Mouse (Mus musculus) B cell, adult 2 months (primary cell): Measurements from ENCODE around the gene Wbp11.

Experiments
- DNase-seq, 2 experiments: peaks; one replicate each; pipeline ENCODE4 v3.0.0; 2022

Gene Wbp11

GRCm38 (mm10) chr6:136835352-136835751, 7.3 kb upstream of the Wbp11 start, which contains the start of gene Smco3:
Smco3 (minus strand) TSS chr6:136835452.
- DNase-seq, result no peak

GRCm38 (mm10) chr6:136831712-136832111, 3.7 kb upstream of the Wbp11 start:
- DNase-seq, result peak; percentile 24 to 30

GRCm38 (mm10) chr6:136828681-136829080, 648 bp upstream of the Wbp11 start:
- DNase-seq, result peak; percentile 21

GRCm38 (mm10) chr6:136827516-136827880, 535 bp downstream of the Wbp11 start, which contains the start of gene BC049715:
BC049715 (plus strand) TSS chr6:136827626.
- no peak for DNase-seq

- DNase-seq, result peak in 1 of 2 experiments; percentile 7
Measured at GRCm38 (mm10) chr6:136827116-136827515, 917 bp downstream of the Wbp11 start.

- DNase-seq, result no peak
Measured at GRCm38 (mm10) chr6:136824987-136825386, 3.0 kb downstream of the Wbp11 start.

GRCm38 (mm10) chr6:136821086-136821485, 6.9 kb downstream of the Wbp11 start:
- DNase-seq, result no peak

- DNase-seq, result no peak
Measured at GRCm38 (mm10) chr6:136820381-136820780, 7.7 kb downstream of the Wbp11 start.

- no peak for DNase-seq
Measured at GRCm38 (mm10) chr6:136817549-136817948, 10.5 kb downstream of the Wbp11 start.

GRCm38 (mm10) chr6:136816826-136817225, 11.2 kb downstream of the Wbp11 start:
- no peak for DNase-seq

- DNase-seq, result no peak
Measured at GRCm38 (mm10) chr6:136815381-136815780, 12.7 kb downstream of the Wbp11 start.

- DNase-seq, result no peak
Measured at GRCm38 (mm10) chr6:136813117-136813516, 14.9 kb downstream of the Wbp11 start.

- no peak for DNase-seq
Measured at GRCm38 (mm10) chr6:136811196-136811595, 16.8 kb downstream of the Wbp11 start.

GRCm38 (mm10) chr6:136809673-136810072, 18.4 kb downstream of the Wbp11 start:
- peak in 1 of 2 experiments; percentile 22 for DNase-seq

- peak; percentile 61 to 67 for DNase-seq
Measured at GRCm38 (mm10) chr6:136809077-136809476, 19.0 kb downstream of the Wbp11 start.

- peak; percentile 65 to 66 for DNase-seq
Measured at GRCm38 (mm10) chr6:136808631-136809046, 19.4 kb downstream of the Wbp11 start.

- peak; percentile 98 for DNase-seq
Measured at GRCm38 (mm10) chr6:136808014-136808417, 20.0 kb downstream of the Wbp11 start, which contains the start of gene H2afj. H2afj (plus strand) TSS chr6:136808244.

- no peak for DNase-seq
Measured at GRCm38 (mm10) chr6:136807395-136808013, 20.5 kb downstream of the Wbp11 start.

GRCm38 (mm10) chr6:136806819-136807218, 21.2 kb downstream of the Wbp11 start:
- DNase-seq, result no peak

- no peak for DNase-seq
Measured at GRCm38 (mm10) chr6:136805409-136805775, 22.6 kb downstream of the Wbp11 start.

- peak in 1 of 2 experiments; percentile 35 for DNase-seq
Measured at GRCm38 (mm10) chr6:136804705-136805408, 23.2 kb downstream of the Wbp11 start.

- DNase-seq, result peak; percentile 96 to 97
Measured at GRCm38 (mm10) chr6:136803739-136804633, 24.0 kb downstream of the Wbp11 start, which contains the start of gene Hist4h4. Hist4h4 (minus strand) TSS chr6:136804415.

- DNase-seq, result no peak
Measured at GRCm38 (mm10) chr6:136803093-136803738, 24.8 kb downstream of the Wbp11 start.
